Mouse (Mus musculus) liver, postnatal 0 days (tissue): ENCODE data around the gene Ergic2.

Source experiments
- CTCF ChIP-seq: sonication (generic); IDR thresholded peaks from 2 replicates; pipeline ENCODE4 v1.5.1; 2016; ENCODE audit warnings: antibody characterized with exemption, low read depth
- EP300 ChIP-seq: IDR thresholded peaks from 2 replicates; pipeline ENCODE4 v1.6.1; 2016; ENCODE audit warnings: antibody characterized with exemption, low read depth, mild to moderate bottlenecking

DNA sequence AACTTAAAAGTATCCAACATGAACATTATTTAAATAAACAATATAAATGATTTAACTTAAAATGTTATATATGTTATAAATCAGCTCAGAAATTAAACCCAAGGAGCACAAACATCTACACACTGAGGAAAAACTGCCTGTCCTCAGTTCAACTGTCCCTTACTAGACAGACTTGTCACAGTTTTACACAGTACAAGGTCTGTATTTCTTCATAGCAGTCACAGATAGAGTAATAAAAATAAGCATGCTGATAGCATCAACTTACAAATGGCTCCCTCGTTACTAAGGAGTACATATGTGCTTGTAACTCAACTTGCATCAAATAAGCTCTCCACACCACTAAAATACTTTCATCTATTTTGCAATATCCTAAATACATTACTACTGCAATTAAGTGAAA is 7.0 kb downstream of the Ergic2 start:
- TF ChIP-seq CTCF (no peak), EP300 (no peak)
